Mouse (Mus musculus) hindbrain, embryonic 14.5 days (tissue): ENCODE measurements at regions not wholly inside any gene's neighbourhood (a gene's known extent, or its start where the extent isn't known, plus 50 kb on each side); places are given as distances from the start of the nearest gene placed in this dataset.
"Not testable (repeated sequence)": the region's sequence is repeated elsewhere in the genome, so short reads cannot be mapped to it uniquely, and the experiment has no call there.

Experiments
- ATAC-seq: fragments of 200-750 bp; cut with Nextera tagmentation; 2 replicates; pipeline ENCODE4 v1.8.0; 2017; ENCODE audit warnings: moderate number of reproducible peaks, mild to moderate bottlenecking, moderate TSS enrichment, moderate library complexity; ENCODE audit not compliant: low FRiP score
- DNase-seq: peaks from one replicate; pipeline ENCODE4 v3.0.0-alpha.2; 2015; ENCODE audit warnings: low spot score
- H3K27ac ChIP-seq: fragments of 300-500 bp; sonication (generic); 2 replicates; pipeline ENCODE4 v1.5.1; 2014; ENCODE audit warnings: mild to moderate bottlenecking, moderate library complexity
- H3K27me3 ChIP-seq: fragments of 300-500 bp; sonication (generic); 2 replicates; pipeline ENCODE4 v1.6.1; 2014; ENCODE audit warnings: mild to moderate bottlenecking, low read length, mixed read lengths; ENCODE audit not compliant: control insufficient read depth, insufficient read depth
- H3K36me3 ChIP-seq: fragments of 300-500 bp; sonication (generic); replicated peaks from 2 replicates; pipeline ENCODE4 v1.6.1; 2014; ENCODE audit not compliant: control insufficient read depth, insufficient read depth
- H3K4me1 ChIP-seq: fragments of 300-500 bp; sonication (generic); replicated peaks from 2 replicates; pipeline ENCODE4 v1.6.1; 2014; ENCODE audit warnings: antibody characterized with exemption, low read length, mixed read lengths; ENCODE audit not compliant: control insufficient read depth, insufficient read depth
- H3K4me2 ChIP-seq: fragments of 300-500 bp; sonication (generic); replicated peaks from 2 replicates; pipeline ENCODE4 v1.6.1; 2014; ENCODE audit warnings: mild to moderate bottlenecking, moderate library complexity
- H3K4me3 ChIP-seq: fragments of 300-500 bp; sonication (generic); replicated peaks from 2 replicates; pipeline ENCODE4 v1.5.1; 2014; ENCODE audit warnings: mild to moderate bottlenecking, low read length
- H3K9ac ChIP-seq: fragments of 300-500 bp; sonication (generic); 2 replicates; pipeline ENCODE4 v1.6.1; 2014
- H3K9me3 ChIP-seq: fragments of 300-500 bp; sonication (generic); 2 replicates; pipeline ENCODE4 v1.6.1; 2016; ENCODE audit warnings: low read length; ENCODE audit not compliant: control insufficient read depth
- WGBS: fragments of 180-500 bp; shearing (Covaris S2); extraction: QIAGEN DNeasy Blood & Tissue Kit; methylation state at CpG from one replicate; pipeline ENCODE4 v1.1.7; 2014; 5-methylcytosine and 5-hydroxymethylcytosine counted together

DNA sequence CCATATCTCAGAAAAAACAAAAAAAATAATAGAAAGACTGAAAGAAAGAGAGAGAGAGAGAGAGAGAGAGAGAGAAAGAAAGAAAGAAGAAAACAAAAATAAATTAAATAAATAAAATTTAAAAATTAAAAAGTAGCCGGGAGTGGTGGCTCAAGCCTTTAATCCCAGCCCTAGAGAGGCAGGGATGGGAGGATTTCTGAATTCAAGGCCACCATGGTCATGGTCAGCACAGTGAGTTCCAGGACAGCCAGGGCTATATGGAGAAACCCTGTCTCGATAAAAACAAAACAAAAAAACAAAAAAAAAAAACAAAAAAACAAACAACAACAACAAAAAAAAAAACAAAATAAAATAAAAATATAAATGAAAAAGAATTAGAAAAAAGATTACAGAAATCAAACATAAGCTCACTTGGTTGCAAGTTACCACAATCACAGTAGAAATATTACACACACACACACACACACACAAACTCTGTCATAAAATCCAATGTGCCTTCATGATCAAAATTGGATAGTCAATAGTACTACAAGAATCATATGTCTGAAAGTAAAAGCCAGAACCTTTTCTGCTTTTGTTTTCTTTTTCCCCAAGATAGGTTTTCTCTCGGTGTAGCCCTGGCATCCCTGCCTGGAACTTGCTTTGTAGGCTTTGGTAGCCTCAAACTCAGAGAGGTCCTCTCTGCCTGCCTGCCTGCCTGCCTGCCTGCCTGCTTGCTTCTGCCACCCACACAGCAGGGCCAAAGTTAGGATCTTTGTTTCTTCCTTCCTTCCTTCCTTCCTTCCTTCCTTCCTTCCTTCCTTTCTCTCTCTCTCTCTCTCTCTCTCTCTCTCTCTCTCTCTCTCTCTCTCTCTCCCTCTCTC is 476.1 kb upstream of the Olfr161 start:
- not testable (repeated sequence) for DNase-seq
- peak; percentile 93 for ATAC-seq
- 75% methylated on average over 1 of the region's 3 CpGs for WGBS

DNA sequence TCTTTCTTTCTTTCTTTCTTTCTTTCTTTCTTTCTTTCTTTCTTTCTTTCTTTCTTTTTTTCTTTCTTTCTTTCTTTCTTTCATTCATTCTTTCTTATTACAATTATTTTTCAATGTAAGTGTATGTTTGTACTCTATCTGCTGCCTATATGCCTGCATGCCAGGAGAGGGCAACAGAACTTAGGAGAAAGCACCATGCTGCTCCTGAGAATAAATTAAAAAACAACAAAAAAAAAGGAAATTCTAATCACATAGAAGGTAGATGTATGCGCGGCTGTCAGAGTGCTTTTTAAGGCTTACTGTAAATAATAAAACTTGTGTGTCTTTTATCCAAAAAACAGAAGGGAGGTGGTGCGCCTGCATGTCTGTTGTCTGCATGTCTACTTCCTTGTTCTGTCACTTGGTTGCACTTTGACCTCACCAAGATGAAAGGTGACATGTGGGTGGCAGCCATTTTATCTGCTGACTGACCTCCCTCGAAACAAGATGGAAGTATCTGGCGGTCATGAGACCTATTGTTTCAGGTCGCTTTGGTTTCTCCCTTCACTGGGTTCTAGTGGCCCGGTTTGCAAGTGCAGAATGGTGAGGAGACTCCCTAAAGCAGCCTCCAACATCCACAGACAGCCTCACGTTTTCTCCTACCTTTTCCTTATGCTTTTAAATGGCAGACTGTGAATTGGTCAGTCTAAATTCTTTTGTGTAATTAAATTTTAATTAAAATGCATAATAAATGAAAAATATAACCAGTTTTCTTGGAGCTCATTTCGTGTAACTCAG is 475.3 kb upstream of the Olfr161 start:
- not testable (repeated sequence) for H3K9me3 ChIP-seq, H3K36me3 ChIP-seq, H3K27ac ChIP-seq, H3K9ac ChIP-seq, H3K4me2 ChIP-seq, H3K4me3 ChIP-seq, H3K27me3 ChIP-seq, H3K4me1 ChIP-seq
- WGBS: 81% methylated on average over 8 of the region's 9 CpGs
- DNase-seq: peak; percentile 23
- peak; percentile 84 for ATAC-seq

More for the DNA sequence above, 476.1 kb upstream of the Olfr161 start:
- H3K4me3 ChIP-seq, H3K9ac ChIP-seq, H3K36me3 ChIP-seq, H3K27ac ChIP-seq, H3K4me2 ChIP-seq, H3K4me1 ChIP-seq, H3K27me3 ChIP-seq, H3K9me3 ChIP-seq: not testable (repeated sequence)

- not testable (repeated sequence) for H3K9ac ChIP-seq, DNase-seq
Observed at GRCm38 (mm10) chr16:3116113-3116511, 474.7 kb upstream of the Olfr161 start.

GRCm38 (mm10) chr16:3121216-3121615 is 469.6 kb upstream of the Olfr161 start:
- H3K9ac ChIP-seq, DNase-seq, H3K27ac ChIP-seq, ATAC-seq, H3K4me2 ChIP-seq, H3K9me3 ChIP-seq, H3K4me3 ChIP-seq, H3K27me3 ChIP-seq, H3K4me1 ChIP-seq, H3K36me3 ChIP-seq: not testable (repeated sequence)

More at GRCm38 (mm10) chr16:3116113-3116511, 474.7 kb upstream of the Olfr161 start:
- WGBS: 84% methylated on average over 2 of the region's 3 CpGs
- not testable (repeated sequence) for H3K27me3 ChIP-seq, ATAC-seq, H3K27ac ChIP-seq, H3K36me3 ChIP-seq, H3K9me3 ChIP-seq, H3K4me2 ChIP-seq, H3K4me3 ChIP-seq, H3K4me1 ChIP-seq

GRCm38 (mm10) chr16:3122145-3122860 is 468.5 kb upstream of the Olfr161 start:
- not testable (repeated sequence) for H3K9ac ChIP-seq, H3K4me1 ChIP-seq, H3K4me2 ChIP-seq, H3K27ac ChIP-seq, H3K36me3 ChIP-seq, H3K27me3 ChIP-seq, H3K9me3 ChIP-seq, DNase-seq, H3K4me3 ChIP-seq
- WGBS: 58% methylated on average over 4 of the region's 6 CpGs
- 0 out of 2 replicates have a peak, but pooled peaks have one; percentile 17 for ATAC-seq

DNA sequence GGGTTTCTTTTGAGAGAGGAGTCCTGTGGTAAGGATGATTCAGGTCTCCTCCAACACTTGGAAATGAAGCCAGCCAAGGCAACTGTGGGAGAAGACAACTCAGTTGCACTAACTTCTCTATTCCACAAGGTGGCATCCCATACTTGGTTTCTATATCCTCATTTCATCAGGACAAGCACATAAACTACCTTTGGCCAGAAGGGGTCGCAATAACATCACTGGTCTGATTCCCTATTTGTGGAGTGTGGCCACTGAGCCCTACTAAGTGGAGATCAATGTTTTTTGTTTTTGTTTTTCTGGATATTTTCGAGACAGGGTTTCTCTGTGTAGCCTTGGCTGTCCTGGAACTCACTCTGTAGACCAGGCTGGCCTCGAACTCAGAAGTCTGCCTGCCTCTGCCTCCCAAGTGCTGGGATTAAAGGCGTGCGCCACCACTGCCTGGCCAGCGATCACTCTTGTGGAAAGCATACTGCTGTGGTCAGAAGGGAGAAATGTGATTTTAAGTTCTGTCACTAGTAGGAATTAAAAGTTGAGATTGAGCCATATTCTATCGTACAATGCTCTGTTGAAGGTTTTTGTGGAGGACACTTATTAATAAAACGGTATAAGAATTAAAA is 467.9 kb upstream of the Olfr161 start:
- H3K4me2 ChIP-seq, H3K36me3 ChIP-seq, H3K27ac ChIP-seq, H3K27me3 ChIP-seq, H3K4me1 ChIP-seq, H3K9ac ChIP-seq, H3K4me3 ChIP-seq: not testable (repeated sequence)
- DNase-seq: peak; percentile 20
- H3K9me3 ChIP-seq: peaks cover 10% of the 10 kb centered on the region
- 66% methylated on average over 8 of the region's 8 CpGs for WGBS
- ATAC-seq: peak; percentile 64; the same call in 1 of the 2 replicates

DNA sequence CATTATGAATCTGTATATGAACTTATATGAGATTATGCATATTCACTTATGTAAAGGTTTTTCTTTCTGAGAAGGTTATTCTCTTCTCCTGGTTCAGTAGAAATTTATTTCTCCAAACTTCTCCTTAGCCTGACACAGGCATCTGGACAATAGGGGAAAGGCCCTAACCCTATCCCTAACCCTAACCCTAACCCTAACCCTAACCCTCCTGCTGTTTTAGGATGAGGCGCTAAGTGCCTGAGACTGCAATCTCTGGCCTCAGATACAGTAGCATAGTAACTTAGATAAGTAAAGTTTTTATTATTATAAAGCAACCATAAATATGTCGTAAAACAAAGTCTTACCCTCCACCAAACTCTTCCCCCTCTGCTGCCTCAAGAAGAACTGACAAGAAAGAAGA is 463.5 kb upstream of the Olfr161 start:
- H3K27me3 ChIP-seq, H3K36me3 ChIP-seq, H3K4me2 ChIP-seq, H3K4me1 ChIP-seq, H3K4me3 ChIP-seq, H3K9ac ChIP-seq, DNase-seq, H3K27ac ChIP-seq: not testable (repeated sequence)
- ATAC-seq: peak; percentile 59
- peaks cover 14% of the 10 kb centered on the region for H3K9me3 ChIP-seq
- WGBS: 49% methylated on average over 2 of the region's 2 CpGs
